Mouse (Mus musculus) Patski (cell line): ENCODE measurements at regions not wholly inside any gene's neighbourhood (a gene's known extent, or its start where the extent isn't known, plus 50 kb on each side); places are given as distances from the start of the nearest gene placed in this dataset.

Source experiments
- ATAC-seq: fragments of 100-300 bp; one replicate; pipeline ENCODE4 v1.8.0; 2021
- CTCF ChIA-PET: fragments of 350-600 bp; sonication (Branson Sonifier 250); formaldehyde crosslinking; loops from one replicate; lab custom pipeline; 2022; ENCODE audit warnings: inconsistent platforms; lab: Charles Lee
- POLR2A ChIA-PET: fragments of 350-600 bp; sonication (Branson Sonifier 250); formaldehyde crosslinking; loops from one replicate; lab custom pipeline; 2022; ENCODE audit warnings: antibody characterized with exemption, inconsistent platforms; lab: Charles Lee
- DNase-seq: peaks from one replicate; pipeline ENCODE4 v3.0.0-alpha.2; 2011; ENCODE audit warnings: low read depth, low spot score
- H3K27me3 ChIP-seq: fragments of 371-371 bp; one replicate; pipeline ENCODE4 v1.5.1; 2021
- CTCF ChIP-seq: fragments of 100-300 bp; IDR thresholded peaks from one replicate; pipeline ENCODE4 v1.5.1; 2021
- in situ Hi-C: fragments of 300-500 bp; cut with MboI; formaldehyde crosslinking; loops from 3 replicates; pipeline ENCODE4 v1.11.1; 2018; ENCODE audit warnings: low pct_unique_long_range_greater_than_20kb, mixed read lengths

DNA sequence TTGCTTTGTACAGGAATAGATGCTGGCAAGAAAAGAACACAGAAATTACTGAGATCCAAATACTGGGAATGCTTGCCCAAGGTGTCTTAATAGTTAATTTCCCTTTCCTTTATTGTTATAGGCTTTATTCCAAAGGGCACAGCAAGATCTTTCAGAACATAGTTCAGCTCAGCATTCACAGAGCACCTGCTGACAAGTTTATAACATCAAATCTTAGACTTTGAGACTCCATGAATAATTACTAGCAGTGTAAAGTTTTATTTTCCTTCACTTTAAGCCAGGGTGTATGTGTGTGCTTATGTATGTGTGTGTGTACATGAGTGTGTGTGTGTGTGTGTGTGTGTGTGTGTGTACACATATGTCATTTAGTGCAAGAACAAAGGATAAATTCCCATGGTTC lies 999.8 kb upstream of the Crim1 start:
- no peaks in the 10 kb centered on the region for H3K27me3 ChIP-seq
- DNase-seq (no peak), ATAC-seq (no peak)
- TF ChIP-seq CTCF, result no peak
- in situ Hi-C loops, result no loop called here
- ChIA-PET POLR2A (no interaction called here), CTCF (no interaction called here)

GRCm38 (mm10) chr17:77200671-77201070 lies 999.4 kb upstream of the Crim1 start:
- in situ Hi-C loops, result no loop called here
- ChIA-PET POLR2A (no interaction called here), CTCF (no interaction called here)
- TF ChIP-seq CTCF, result no peak
- H3K27me3 ChIP-seq, result no peaks in the 10 kb centered on the region
- ATAC-seq, result no peak
- no peak for DNase-seq

DNA sequence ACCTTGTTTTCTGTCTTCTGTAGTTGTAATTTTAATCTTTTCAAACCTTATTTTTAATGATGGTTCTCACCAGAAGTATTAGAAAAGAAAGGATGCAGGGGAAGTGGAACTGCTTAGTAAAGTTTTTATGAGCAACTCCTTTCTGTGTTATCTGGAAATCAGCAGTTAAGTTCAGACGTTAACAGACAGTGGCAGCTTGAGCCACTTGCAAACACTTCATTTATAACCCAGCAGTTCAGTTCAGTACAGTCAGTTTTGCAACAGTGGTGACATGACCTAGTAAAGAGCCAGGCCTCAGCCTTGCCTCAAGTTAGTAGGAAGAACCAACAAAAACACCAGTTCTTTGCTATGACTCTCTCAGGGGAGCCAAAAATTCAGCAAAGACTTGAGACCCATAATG lies 989.1 kb upstream of the Crim1 start:
- ATAC-seq (no peak), DNase-seq (no peak)
- ChIA-PET CTCF (no interaction called here), POLR2A (no interaction called here)
- no peaks in the 10 kb centered on the region for H3K27me3 ChIP-seq
- in situ Hi-C loops, result no loop called here
- no peak for TF ChIP-seq CTCF

GRCm38 (mm10) chr17:77245031-77245430 lies 955.0 kb upstream of the Crim1 start:
- DNase-seq (no peak), ATAC-seq (no peak)
- H3K27me3 ChIP-seq, result no peaks in the 10 kb centered on the region
- ChIA-PET POLR2A (interaction anchor here (0.6 kb wide), 1 partner anchor 632 kb away, joined by 3 read pairs; no protein-coding TSS in a partner anchor), CTCF (no interaction called here)
- in situ Hi-C loops, result no loop called here
- no peak for TF ChIP-seq CTCF
